Mouse (Mus musculus): Measurements from ENCODE around the gene Lsamp.

GRCm38 (mm10) chr16:41785600-41785999, 1801.4 kb downstream of the Lsamp start:
- no peak for TF ChIP-seq CTCF (IDR thresholded peaks at IDR 0.05; ENCODE audit: low read depth)
- no peak for TF ChIP-seq EP300 (IDR thresholded peaks at IDR 0.05; ENCODE audit: low read depth)
